Mouse (Mus musculus) thymus, adult 18-20 months (tissue): ENCODE measurements around the gene Pus7.
A peak's percentile ranks its signal among the peaks of the same experiment; 100 is the strongest.
"Not testable (repeated sequence)": the region's sequence is repeated elsewhere in the genome, so short reads cannot be mapped to it uniquely, and the experiment has no call there.

Experiments used
- DNase-seq, 2 experiments: peaks; one replicate each; pipeline ENCODE4 v3.0.0; 2022; ENCODE audit warnings: mixed read lengths in 2 of 2

The Pus7 gene

DNA sequence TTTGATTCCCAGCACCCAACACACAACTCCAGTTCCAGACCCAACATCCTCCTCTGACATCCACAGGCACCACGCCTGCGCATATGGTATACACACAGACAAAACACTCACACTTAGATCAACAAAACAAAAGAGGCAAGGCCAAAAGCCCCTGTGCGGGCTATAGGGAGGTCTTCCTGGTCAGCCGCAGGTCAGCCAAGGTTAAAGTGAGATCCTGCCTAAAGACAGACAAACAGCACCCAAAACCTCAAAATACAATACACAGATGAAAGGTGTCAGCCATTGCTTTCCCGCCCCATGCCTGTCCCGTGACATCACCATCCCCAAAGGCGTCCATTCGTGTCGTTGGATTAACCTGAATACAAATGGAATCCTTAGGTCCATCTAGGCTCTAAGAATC is 27.9 kb downstream of the Pus7 start:
- no peak for DNase-seq

- DNase-seq: no peak
Observed at GRCm38 (mm10) chr5:23749882-23750281, 33.6 kb downstream of the Pus7 start.

- DNase-seq: no peak
Observed at GRCm38 (mm10) chr5:23743261-23743660, 40.2 kb downstream of the Pus7 start.

DNA sequence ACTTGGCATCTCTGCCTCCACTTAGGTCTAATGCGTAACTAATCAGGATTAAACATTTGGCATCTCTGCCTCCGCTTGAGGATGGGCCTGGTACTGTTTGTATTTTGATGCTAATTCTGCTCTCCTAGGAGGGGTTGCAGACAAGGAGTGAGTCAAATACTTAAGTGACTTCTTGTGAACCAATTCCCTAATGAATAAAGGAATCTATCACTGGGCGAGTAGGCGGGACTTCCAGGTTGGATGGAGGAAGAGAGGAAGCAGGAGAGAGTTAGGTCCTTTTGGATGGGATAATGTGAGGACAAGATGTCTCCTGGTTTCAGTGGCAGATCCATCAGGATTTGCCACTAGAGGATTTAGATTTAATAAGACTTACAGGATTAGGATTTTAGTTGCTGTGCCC is 46.4 kb downstream of the Pus7 start:
- no peak for DNase-seq

DNA sequence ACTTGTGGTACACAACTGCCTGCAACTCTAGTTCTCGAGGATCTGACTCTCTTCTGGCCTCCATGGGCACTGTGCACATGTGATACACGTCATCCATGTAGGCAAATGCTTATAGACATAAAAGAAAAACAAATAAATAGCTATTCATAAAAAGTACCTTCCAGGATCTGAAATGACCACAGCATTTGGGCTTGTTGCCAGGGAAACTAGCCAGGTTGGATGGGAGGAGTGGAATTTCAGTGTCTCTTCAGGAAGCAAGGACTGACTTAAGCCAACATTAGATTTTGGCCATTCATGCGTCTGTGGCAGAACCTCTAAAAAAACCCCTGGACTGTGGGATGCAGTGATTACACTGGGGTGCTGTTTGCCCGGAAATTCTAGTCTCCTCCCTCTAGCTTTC is 47.1 kb downstream of the Pus7 start:
- DNase-seq: no peak

DNA sequence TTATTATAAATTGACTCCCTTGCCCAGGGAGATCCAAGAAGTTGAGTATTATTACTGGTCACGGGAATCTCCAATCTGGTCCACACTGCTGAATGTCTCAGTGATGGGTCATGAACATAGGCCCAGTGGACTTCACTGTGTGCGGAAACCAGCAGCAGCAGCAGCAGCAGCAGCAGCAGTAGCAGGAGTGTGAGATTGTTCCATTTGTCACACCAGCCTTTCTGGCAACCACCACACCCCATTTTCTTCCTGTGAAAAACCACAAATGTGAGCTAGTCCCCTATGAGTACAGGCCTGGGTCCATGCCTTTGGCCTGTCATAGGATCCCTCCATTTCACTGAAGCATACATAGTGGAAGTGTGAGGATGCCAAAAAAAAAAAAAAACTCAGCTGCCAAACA is 61.6 kb downstream of the Pus7 start:
- no peak for DNase-seq

DNA sequence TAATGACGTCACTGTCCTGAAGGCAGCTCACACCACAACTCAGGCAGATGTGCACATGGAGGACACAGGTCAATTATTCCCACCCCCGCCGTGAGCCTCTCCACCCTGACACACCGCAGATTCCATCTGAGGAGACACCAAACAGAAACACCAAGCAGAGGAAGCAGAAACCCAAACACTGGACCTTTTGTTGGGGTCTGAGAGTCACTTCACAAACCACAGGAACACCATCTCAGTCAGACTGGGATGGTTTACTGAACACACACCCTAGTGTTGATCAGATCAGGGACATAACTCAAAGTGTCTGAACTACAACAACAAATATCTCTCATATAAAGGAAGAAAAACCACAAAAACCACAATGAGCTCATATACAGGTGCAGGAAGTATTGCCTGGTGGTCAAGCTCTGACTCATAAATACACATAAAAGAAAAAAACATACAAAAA is 64.6 kb downstream of the Pus7 start:
- no peak for DNase-seq

DNA sequence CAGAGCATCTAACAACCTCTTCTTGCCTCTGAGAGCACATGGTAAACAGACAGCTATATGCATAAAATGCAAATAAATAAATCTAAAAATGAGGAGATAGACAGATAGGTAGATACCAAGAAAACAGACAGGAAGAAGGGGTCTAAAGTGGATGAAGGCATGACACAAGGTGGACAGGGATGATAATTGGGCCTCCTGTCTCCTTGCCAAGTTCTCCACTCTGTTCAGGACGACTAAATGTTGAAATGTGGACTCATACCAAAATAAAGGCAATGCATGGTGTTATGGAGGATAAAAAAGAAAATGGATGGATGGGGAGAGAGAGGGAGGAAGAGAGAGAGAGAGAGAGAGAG is 65.4 kb downstream of the Pus7 start:
- DNase-seq: no peak

DNA sequence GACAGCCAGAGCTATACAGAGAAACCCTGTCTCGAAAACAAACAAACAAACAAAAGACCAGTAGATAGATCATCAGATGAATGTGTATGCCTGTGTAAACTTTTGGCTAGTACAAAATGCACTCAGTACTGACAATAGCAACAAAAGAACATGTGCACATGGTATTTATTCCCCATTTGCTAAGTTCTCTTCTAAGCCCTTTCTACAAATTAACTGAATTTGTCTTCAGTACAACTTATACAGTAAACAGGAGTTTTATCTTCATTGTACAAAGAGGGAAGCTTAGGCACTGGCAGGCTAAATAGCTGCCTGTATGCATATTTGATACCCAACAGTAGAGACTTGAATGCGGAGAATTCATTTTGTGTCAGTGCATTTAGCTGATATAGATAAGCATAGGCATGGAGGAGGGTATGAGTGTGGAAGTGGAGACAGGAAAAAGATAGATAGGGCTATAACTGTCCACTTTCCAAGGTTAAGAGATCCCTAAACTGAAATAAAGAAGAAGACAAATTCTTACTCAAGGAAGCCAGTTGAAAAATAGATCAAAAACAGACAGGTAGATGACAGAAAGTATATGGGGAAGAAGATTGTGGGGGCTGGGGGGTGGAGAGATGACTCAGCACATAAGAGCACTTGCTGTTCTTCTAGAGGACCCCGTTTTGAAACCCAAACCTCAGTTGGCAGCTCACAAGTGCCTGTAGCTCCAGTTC is 65.9 kb downstream of the Pus7 start:
- DNase-seq: no peak

GRCm38 (mm10) chr5:23713401-23714335 is 69.8 kb downstream of the Pus7 start:
- no peak for DNase-seq

- DNase-seq: peak; percentile 61 to 67
Observed at GRCm38 (mm10) chr5:23712130-23713001, 71.1 kb downstream of the Pus7 start.

GRCm38 (mm10) chr5:23711671-23712129 is 71.8 kb downstream of the Pus7 start:
- not testable (repeated sequence) for DNase-seq

- no peak for DNase-seq
Observed at GRCm38 (mm10) chr5:23711244-23711643, 72.3 kb downstream of the Pus7 start.

DNA sequence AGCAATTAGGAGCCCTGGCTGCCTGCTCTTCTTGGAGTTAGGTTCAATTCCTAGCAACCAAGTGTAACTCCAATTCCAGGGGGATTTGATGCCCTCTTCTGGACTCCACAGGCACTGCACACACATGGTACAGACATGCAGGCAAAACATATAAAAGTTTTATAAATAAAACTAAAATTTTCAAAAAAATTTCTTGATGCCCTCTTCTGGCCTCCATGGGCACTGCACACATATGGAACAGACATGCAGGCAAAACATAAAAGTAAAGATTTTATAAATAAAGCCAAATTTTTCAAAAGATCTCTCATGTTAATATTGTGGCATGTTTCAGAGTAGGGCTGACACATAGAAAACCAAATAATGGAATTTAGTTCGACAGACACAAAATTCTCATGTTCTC is 73.8 kb downstream of the Pus7 start:
- DNase-seq: no peak

- not testable (repeated sequence) for DNase-seq
Observed at GRCm38 (mm10) chr5:23706601-23707597, 76.6 kb downstream of the Pus7 start.

DNA sequence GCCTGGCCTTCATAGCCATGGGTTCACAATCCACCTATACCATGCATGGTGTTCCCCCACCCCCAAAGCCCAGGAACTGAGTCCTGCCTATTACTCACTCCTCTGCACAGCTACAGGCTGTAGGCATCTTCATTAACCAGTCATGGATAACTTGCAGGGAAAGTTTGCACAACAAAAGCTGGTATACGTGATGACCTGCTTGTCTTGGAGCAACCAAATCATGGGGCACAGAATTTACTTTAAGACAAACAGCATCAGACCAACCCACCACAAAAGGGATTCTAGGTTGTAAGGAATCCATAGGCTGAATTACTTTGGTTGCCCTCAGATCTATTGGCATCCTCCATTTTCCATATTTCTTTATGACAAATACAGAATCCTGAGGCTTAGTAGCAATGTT is 86.1 kb downstream of the Pus7 start:
- no peak for DNase-seq
